Mouse (Mus musculus): ENCODE measurements around the gene Hnrnpc. TPM values are rescaled to one million over a fixed set of nuclear protein-coding genes. Genes with fewer than 3 reads are reported as not detected.
A peak's percentile ranks its signal among the peaks of the same experiment; 100 is the strongest.
"Not testable (repeated sequence)": the region's sequence is repeated elsewhere in the genome, so short reads cannot be mapped to it uniquely, and the experiment has no call there.

Hnrnpc gene
- total and polyA plus RNA-seq, 3 experiments = 274 to 813 (median 370) TPM

GRCm38 (mm10) chr14:52059982-52060381 lies 43.8 kb downstream of the Hnrnpc start:
- Histone ChIP-seq H3K4me3 (replicated peaks in 1 of 3; ENCODE audit: low read depth in 2 of 3, low read length in 2 of 3, poor library complexity in 1 of 3) (no peak overlapping the region), H3K27ac (ENCODE audit: insufficient read depth, low read depth) (no peak overlapping the region), H3K9ac (ENCODE audit: insufficient read depth, low read depth) (no peak overlapping the region), H3K36me3 (replicated peaks in 1 of 2; ENCODE audit: control insufficient read depth in 1 of 2, insufficient read depth in 1 of 2, low read length in 1 of 2) (no peaks in the 10 kb centered on the region), H3K79me2 (replicated peaks; ENCODE audit: control insufficient read depth, extremely low read depth, insufficient read depth, poor library complexity, severe bottlenecking) (no peaks in the 10 kb centered on the region), H3K9me3 (replicated peaks; ENCODE audit: low read length) (no peaks in the 10 kb centered on the region), H3K4me2 (ENCODE audit: insufficient read depth, low read depth, poor library complexity, severe bottlenecking) (no peak overlapping the region), H3K4me1 (ENCODE audit: control insufficient read depth in 1 of 2, insufficient read depth in 2 of 2) (peaks cover 2 to 10% of the 10 kb centered on the region in 2 experiments; a peak in 2 of 4 replicates), H3K27me3 (replicated peaks) (no peaks in the 10 kb centered on the region)
- no peak for DNase-seq (ENCODE audit: extremely low read depth)
- dilution Hi-C loops (cut with MboI; ENCODE audit: extremely low pct_ligation_motif_present, extremely low pct_unique_long_range_greater_than_20kb, low sequenced_read_pairs) (no loop called here), in situ Hi-C loops (cut with MboI; ENCODE audit: low pct_ligation_motif_present, low pct_unique_long_range_greater_than_20kb, low sequenced_read_pairs) (no loop called here)
- TF ChIP-seq CTCF (conservative IDR thresholded peaks at IDR 0.05 in 1 of 2, IDR thresholded peaks at IDR 0.05 in 1 of 2; ENCODE audit: low read depth in 2 of 2, low read length in 2 of 2) (no peak), JUN (IDR thresholded peaks at IDR 0.05; ENCODE audit: insufficient read depth, low read depth, low read length) (no peak), MXI1 (IDR thresholded peaks at IDR 0.05; ENCODE audit: low read depth, low read length) (no peak), KAT2A (IDR thresholded peaks at IDR 0.05; ENCODE audit: insufficient replicate concordance, low read length) (no peak)

DNA sequence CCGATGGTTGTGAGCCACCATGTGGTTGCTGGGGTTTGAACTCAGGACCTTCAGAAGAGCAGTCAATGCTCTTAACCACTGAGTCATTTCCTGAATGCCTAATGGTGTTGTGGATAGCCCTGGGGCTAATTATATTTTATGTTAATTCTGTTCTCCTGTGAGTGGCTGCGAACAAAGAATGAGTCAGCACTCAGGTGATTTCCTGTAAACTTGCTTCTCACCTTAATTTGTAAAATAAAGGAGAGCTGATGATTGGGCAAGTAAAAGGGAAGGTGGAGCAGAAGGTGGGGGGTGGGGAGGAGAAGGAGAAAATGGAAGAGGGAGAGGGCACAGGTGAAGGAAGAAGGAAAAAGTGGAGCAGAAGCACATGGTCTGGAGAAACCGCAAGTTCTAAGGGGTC lies 51.1 kb downstream of the Hnrnpc start:
- TF ChIP-seq JUND (conservative IDR thresholded peaks at IDR 0.05; ENCODE audit: low read depth, low read length) = 0 out of 2 replicates have a peak, but pooled peaks have one; percentile 14
- peak; percentile 65 for TF ChIP-seq BHLHE40 (IDR thresholded peaks at IDR 0.05; ENCODE audit: low read depth, low read length)
- H3K36me3 ChIP-seq (replicated peaks in 1 of 2; ENCODE audit: control insufficient read depth in 1 of 2, insufficient read depth in 1 of 2, low read length in 1 of 2); H3K79me2 ChIP-seq (replicated peaks; ENCODE audit: control insufficient read depth, extremely low read depth, insufficient read depth, poor library complexity, severe bottlenecking); H3K4me2 ChIP-seq (ENCODE audit: insufficient read depth, low read depth, poor library complexity, severe bottlenecking); H3K9me3 ChIP-seq (replicated peaks; ENCODE audit: low read length); DNase-seq (ENCODE audit: extremely low read depth); H3K27me3 ChIP-seq (replicated peaks); dilution Hi-C loops (cut with MboI; ENCODE audit: extremely low pct_ligation_motif_present, extremely low pct_unique_long_range_greater_than_20kb, low sequenced_read_pairs); H3K9ac ChIP-seq (ENCODE audit: insufficient read depth, low read depth); in situ Hi-C loops (cut with MboI; ENCODE audit: low pct_ligation_motif_present, low pct_unique_long_range_greater_than_20kb, low sequenced_read_pairs); H3K27ac ChIP-seq (ENCODE audit: insufficient read depth, low read depth); H3K4me3 ChIP-seq (replicated peaks in 1 of 3; ENCODE audit: low read depth in 2 of 3, low read length in 2 of 3, poor library complexity in 1 of 3): not testable (repeated sequence)
- peaks cover 7 to 17% of the 10 kb centered on the region in 2 experiments; a peak in 3 of 4 replicates for H3K4me1 ChIP-seq (ENCODE audit: control insufficient read depth in 1 of 2, insufficient read depth in 2 of 2)

DNA sequence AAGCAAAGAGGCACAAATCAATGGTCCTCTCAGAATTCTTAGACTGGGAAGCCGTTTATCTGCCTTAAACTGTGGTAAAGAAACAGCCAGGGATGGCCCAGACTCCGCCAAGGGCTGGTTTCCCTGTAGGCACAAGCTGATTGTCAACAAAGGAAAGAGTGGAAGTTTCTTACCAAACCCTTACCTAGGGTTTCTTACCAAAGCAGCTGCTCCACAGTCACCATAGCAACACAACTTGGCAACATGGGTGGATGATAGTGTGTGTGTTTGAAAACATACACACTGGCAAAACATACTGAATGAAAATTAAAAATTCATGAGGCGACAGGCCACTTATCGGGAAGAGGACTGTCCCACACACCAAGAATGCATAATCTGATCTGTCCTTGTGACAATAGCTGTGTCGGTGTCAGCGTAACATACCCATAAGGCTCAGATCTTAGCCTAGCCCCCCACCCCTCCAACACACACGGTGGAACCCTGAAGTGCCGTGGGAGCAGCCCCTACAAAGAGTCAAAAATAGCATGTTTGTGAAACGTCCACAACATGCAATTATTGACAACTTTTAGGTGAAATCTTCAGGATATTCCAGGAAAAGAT lies 57.8 kb downstream of the Hnrnpc start:
- Histone ChIP-seq H3K4me3 (replicated peaks in 1 of 3; ENCODE audit: low read depth in 2 of 3, low read length in 2 of 3, poor library complexity in 1 of 3) (no peak overlapping the region), H3K27ac (ENCODE audit: insufficient read depth, low read depth) (no peak overlapping the region), H3K4me2 (ENCODE audit: insufficient read depth, low read depth, poor library complexity, severe bottlenecking) (no peak overlapping the region), H3K9me3 (replicated peaks; ENCODE audit: low read length) (no peaks in the 10 kb centered on the region), H3K4me1 (ENCODE audit: control insufficient read depth in 1 of 2, insufficient read depth in 2 of 2) (peaks cover 3 to 6% of the 10 kb centered on the region in 2 experiments; a peak in 3 of 4 replicates), H3K27me3 (replicated peaks) (peaks cover 2% of the 10 kb centered on the region), H3K9ac (ENCODE audit: insufficient read depth, low read depth) (no peak overlapping the region), H3K79me2 (replicated peaks; ENCODE audit: control insufficient read depth, extremely low read depth, insufficient read depth, poor library complexity, severe bottlenecking) (no peaks in the 10 kb centered on the region), H3K36me3 (replicated peaks in 1 of 2; ENCODE audit: control insufficient read depth in 1 of 2, insufficient read depth in 1 of 2, low read length in 1 of 2) (no peaks in the 10 kb centered on the region)
- DNase-seq (ENCODE audit: extremely low read depth) = no peak
- in situ Hi-C loops (cut with MboI; ENCODE audit: low pct_ligation_motif_present, low pct_unique_long_range_greater_than_20kb, low sequenced_read_pairs) (no loop called here), dilution Hi-C loops (cut with MboI; ENCODE audit: extremely low pct_ligation_motif_present, extremely low pct_unique_long_range_greater_than_20kb, low sequenced_read_pairs) (no loop called here)
- no peak for TF ChIP-seq MAFK (IDR thresholded peaks at IDR 0.05; ENCODE audit: insufficient replicate concordance, low read length)

Data from CH12.LX (cell line).